Mouse (Mus musculus) urinary bladder, postnatal 4 days (tissue): ENCODE data around the gene Lrrc71.

ENCODE experiments used
- DNase-seq, 2 experiments: peaks; one replicate each; pipeline ENCODE4 v3.0.0; 2021 to 2022; ENCODE audit warnings: low spot score in 2 of 2

The Lrrc71 gene

GRCm38 (mm10) chr3:87763683-87764289 is 15.4 kb upstream of the Lrrc71 start:
- DNase-seq: peak; percentile 81

DNA sequence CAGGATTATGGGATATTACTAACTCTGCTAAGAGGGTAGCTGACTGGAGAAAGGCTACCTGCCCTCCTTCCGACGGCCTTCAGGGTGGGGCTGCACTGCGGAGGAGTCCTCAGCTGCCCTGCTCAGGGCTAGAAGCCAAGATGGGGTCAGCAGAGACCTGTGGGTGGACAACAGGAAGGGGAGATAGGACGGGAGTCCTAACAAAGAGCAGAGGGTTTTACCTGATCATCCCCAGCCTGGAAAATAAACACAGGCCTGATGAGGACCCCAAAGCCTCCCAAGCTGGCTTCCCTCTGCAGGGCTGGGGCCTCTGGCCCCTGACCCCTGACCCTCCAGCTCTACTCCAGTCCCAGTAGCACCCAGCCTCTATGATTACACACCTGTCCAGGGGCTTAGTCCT is 14.8 kb upstream of the Lrrc71 start:
- DNase-seq: no peak

DNA sequence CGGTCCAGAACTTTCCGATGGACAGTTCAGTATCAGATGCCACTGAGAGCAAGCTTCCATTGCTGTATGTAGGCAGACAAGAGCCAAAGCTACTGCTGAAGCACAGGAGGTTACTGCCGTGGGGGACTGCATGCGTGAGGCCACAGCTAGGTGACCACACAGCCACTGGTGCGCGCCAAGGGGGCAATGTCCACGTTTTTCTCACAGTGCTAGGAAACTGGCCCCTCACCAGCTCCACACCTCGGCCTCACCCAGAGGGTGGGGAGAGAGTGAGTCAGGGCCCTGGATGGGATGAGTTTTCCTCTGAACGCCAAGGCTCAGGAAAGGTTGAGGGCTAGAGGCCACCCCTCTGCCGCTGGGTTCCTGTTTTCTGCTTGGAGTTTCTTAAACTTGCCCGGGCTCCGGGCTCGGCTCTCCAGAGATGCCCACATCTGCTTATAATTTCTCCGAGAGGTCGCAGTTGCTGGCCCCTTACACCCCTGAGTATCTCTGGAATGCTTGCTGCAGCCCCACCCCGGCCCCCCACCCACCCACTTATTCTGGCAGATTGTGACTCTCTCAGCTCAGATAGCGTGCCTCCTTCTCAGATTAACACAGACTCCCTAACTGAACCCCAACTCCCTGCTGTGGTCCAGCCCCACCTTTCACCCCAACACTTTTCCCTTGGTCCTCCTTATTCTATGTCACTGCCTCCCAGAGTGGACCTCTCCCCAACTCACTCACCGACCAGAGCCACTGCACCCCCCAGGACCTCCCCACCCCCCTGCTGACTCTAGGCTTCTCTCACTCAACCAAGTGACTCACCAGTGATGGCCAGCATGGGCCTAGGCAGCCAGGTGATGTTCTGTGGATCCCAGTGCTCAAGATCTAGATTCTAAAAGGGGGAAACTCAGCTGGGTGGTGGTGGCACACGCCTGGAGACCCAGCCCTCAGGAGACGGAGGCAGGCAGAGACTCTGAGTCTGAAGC is 13.3 kb upstream of the Lrrc71 start:
- DNase-seq: no peak

DNA sequence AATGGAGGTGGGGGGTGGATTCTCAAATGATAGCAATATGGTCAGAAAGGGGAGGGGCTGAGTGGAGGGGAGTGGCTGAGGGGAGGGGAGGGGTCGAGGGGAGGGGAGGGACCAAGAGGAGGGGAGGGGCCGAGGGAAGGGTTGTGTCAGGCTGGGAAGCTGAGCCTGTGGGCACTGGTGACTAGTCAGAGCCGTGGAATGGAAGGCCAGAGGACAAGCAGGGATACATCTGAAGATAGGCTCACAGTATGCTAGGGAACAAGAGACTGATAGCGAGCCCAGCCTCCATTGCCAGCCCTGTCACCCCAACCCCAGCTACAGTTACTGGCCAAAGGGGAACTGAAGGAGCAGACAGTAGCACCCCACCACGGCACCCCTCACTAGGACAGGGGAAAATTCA is 10.2 kb upstream of the Lrrc71 start:
- DNase-seq: no peak

DNA sequence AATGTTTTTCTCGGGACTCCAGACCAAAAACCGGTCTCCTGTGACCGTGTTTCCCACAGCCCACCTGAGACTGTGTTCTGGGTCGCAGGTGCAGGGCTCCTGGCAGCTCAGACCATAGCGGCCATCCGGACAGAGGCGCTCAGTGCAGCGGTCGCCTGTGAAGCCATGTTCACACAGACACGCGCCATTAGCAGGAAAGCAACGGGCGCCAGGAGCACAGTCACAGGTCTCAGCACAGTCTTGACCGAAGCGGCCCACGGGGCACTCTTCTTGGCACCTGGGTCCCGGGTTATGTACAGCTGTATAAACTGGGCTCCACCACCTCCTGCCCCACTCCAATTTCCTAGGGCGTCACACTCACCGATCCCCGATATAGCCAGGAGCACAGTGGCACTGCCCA is 8.1 kb upstream of the Lrrc71 start:
- no peak for DNase-seq

GRCm38 (mm10) chr3:87755964-87756363 is 7.5 kb upstream of the Lrrc71 start:
- DNase-seq: peak; percentile 76 to 91

DNA sequence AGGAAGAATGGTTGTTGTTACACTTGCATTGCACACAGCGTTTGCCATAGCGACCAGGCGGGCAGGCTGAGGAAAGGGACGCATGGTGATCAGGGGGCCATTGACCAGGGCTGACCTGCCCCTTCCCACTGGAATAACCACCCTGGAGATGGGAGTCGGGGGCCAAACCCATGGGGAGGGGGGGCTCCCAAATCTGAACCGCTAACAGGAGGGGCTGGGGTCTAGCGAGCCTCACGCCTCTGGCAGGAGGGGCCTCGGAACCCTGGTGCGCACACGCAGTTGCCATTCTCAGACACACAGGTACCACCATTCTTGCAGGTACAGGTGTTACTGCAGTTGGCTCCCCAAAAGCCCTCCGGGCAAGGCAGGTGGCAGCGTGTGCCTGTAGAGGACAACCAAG is 5.4 kb upstream of the Lrrc71 start:
- DNase-seq: no peak

DNA sequence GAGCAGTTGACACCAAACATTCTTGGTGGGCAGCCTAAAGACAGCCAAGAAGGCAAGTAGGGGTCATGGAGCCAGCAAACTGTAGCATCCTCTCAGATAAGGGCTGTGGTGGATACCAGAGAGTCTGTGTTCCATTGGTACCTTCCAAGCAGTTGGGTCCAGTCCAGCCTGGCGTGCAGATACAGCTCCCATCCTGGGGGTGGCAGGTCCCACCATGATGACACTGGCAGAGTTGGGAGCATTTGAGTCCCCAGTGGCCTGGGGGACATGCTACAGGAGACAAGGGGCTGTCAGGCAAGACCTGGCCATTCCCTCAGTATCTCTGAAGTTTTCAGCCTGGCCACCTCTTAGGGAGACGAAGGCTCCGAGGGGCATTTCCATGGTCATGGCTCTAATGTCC is 4.1 kb upstream of the Lrrc71 start:
- DNase-seq: no peak

DNA sequence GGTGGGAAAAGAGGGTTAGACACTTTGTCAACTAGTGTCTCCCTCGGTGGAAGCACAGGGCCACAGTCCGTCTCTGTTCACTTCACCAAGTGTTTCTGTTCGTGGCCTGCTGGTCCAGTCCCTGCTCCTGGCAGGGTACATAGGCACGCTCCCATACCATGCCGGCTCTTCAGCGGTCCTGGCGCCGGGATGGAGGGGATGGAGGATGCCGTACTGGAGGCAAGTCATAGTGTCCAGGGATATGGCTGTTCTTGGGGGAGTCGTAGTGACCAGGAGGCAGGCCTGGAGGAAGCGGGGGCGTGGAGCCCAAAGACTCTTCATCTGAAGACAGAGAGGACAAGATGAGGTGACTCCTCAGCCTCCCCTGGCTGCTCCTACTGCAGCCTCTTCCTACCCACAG is 1.6 kb upstream of the Lrrc71 start:
- DNase-seq: no peak

- DNase-seq: no peak
These were observed 611 bp upstream of the Lrrc71 start for GRCm38 (mm10) chr3:87749036-87749435.

DNA sequence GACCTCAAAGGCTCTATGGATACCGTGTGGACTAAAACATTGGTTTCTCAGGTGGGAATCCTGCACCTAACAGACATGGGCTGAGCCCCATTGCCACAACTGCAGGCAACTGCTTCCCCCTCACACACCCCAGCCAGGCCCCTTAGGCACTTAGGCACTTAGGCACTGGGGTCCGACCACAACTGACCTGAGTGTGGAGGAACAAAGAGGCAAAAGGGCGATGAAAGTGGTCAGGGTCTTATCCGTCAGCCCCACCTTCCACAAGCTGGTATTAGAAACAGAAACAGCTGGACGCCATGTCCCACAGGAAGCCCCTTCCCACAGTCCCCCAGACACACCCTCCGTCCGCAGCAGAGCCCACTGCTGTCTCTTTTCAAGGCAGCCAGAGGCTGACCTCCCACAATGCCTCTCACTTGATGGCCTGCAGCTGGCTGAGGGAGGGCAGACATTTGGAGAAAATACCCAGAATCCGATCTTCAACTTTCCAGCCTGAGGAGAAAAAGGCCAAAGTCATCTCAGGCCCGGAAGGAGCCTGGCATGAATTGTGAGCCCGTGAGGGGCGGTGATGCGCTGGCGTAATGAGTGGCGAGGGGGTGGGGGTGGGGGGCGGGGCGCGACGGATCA is 3.3 kb downstream of the Lrrc71 start:
- peak in 1 of 2 experiments; percentile 35 for DNase-seq

GRCm38 (mm10) chr3:87743927-87744326 is 4.5 kb downstream of the Lrrc71 start:
- no peak for DNase-seq

DNA sequence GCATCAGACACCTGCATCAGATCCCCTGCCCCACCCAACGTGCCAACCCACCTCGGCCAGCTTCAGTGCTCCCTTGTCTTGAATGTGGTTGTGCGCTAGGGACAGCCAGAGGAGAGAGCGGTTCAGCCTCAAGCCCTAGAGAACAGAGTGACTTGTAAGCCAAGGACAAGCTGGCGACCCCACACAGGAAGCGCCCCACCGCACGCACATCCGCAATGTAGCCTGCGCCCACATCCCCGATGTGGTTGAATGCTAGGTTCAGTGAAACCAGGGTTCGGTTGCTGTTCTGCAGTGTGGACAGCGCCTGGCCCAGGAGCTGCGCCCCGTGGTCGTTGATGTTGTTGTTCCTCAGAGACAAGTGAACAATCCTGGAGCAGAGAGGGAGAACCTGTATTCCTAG is 5.7 kb downstream of the Lrrc71 start:
- DNase-seq: no peak

DNA sequence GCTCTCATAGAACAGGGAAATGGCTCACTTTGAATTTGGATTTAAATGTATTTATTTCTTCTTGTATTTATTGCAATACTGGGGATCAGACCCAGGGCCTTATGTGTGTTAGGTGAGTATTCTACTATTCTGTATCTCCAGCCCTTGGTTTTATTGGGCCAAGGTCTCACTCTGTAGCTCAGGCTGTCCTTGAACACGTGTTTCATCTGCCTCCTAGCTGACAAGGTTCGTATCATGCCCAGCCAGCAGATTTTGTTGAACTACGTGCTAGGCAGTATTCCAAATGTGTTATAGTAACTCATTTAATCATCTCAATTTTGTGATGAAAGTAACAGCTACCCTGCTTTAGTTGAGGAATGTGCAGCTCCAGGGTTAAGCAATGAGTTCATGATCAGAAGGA is 6.4 kb downstream of the Lrrc71 start:
- no peak for DNase-seq

DNA sequence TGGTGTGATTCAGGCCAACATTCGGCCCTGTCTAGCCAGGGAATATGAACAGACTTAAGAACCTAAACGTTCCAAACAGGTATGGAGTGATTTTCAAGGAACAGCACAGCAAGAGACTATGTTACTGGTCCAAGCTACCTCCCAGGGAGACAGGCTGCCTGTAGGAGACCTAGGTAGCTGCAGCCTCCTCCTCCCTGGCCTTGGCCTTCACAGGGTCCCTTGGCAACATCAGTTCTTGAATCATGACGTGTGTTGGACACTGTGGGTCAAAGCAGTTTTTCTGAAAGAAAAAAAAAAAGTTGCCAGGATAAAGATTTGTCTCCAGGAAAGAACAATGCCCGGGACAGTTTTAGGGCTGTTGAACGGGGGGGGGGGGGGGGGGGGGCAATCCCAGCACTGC is 9.5 kb downstream of the Lrrc71 start:
- DNase-seq: no peak

DNA sequence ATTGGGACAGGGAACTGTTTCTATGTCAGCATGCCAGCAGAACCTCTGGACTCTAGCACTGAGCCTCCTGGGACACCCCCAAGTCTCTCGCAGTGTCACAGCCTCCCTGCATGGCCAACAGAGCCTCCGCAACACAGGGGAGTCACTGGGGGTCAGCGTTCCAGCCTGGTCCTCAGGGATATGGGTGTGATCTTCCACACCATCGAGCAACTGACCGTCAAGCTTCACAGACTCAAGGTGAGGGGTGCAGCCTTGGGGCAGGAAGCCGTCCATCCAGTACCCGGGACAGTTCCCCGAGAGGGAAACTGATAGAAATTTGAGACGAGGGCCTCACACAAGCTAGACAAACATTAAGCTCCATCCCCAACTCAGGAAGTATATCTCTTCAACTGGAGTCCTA is 13.1 kb downstream of the Lrrc71 start:
- no peak for DNase-seq

GRCm38 (mm10) chr3:87733984-87734761 is 14.3 kb downstream of the Lrrc71 start:
- DNase-seq: no peak

- DNase-seq: no peak
These were observed 15.3 kb downstream of the Lrrc71 start for GRCm38 (mm10) chr3:87733098-87733497.

GRCm38 (mm10) chr3:87728696-87729095 is 19.7 kb downstream of the Lrrc71 start:
- DNase-seq: peak in 1 of 2 experiments; percentile 50

- DNase-seq: peak in 1 of 2 experiments; percentile 17
These were observed 22.2 kb downstream of the Lrrc71 start for GRCm38 (mm10) chr3:87726191-87726590.

- peak in 1 of 2 experiments; percentile 55 for DNase-seq
These were observed 22.8 kb downstream of the Lrrc71 start for GRCm38 (mm10) chr3:87725396-87726160.
